Mouse (Mus musculus): Measurements from ENCODE around the gene Fcer1g.

Fcer1g gene

GRCm38 (mm10) chr1:171220871-171221270, 13.3 kb downstream of the Fcer1g start:
- DNase-seq (ENCODE audit: low read depth in 2 of 2, low spot score in 2 of 2), result peak; percentile 68 to 77

DNA sequence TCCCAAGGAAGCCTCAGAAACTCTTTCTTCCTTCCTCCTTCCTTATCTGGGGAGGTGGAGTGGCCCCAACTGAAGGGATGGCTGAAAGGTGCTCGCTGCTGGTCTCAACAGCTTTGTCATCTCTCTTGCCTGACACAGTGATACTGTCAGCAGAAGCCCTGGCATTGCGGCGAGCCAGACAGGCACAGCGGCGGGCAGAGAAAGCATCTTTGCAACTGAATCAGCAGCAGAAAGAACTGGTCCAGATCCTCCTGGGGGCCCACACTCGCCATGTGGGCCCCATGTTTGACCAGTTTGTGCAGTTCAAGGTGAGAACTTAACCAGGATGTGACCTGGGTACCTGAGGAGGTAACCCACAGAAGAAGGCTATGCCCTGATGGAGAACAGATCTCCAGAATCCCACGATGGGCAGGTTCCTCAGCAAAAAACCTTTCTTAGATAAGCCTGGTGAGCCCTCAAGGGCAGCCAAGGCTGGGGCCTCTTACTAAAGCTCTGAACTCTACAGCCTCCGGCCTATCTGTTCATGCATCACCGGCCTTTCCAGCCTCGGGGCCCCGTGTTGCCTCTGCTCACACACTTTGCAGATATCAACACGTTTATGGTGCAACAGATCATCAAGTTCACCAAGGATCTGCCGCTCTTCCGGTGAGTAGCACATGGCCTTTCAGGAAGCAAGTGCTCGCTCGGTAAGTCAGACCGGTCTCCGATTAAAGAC, 17.8 kb downstream of the Fcer1g start:
- no peak for DNase-seq (ENCODE audit: low read depth in 2 of 2, low spot score in 2 of 2)

DNA sequence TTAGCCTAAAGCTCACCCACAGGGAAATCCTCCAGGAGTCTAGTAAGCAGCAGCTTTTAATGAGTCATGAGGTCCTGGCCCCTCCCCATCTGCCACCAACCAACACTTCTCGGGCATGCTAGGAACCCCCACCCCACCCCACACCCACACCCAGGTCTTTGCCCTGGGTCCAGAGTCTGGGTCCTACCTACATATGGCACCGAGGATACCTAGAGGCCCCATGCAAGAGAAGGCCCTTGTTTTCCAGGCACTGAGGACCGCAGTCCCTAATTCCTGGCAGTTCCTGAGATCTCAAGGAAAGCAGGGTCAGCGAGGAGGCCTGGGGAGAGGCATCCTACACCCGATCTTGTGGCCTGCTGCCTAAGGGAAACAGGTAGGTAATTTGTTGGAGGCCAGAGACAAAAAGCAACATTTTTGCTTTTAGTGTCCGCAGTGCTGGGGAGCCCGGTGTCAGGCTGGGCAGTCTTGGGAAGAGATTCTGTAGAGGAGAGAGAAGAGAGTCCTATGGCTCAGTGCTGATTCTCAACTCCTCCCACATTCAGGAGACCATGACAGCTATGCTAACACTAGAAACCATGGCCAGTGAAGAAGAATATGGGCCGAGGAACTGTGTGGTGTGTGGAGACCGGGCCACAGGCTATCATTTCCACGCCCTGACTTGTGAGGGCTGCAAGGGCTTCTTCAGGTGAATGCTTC, 20.2 kb downstream of the Fcer1g start, which contains the start of gene Nr1i3:
TSS of gene Nr1i3 (plus strand) at position 170 of the 696 bp plus-strand sequence.
- DNase-seq (ENCODE audit: low read depth in 2 of 2, low spot score in 2 of 2), result no peak

DNA sequence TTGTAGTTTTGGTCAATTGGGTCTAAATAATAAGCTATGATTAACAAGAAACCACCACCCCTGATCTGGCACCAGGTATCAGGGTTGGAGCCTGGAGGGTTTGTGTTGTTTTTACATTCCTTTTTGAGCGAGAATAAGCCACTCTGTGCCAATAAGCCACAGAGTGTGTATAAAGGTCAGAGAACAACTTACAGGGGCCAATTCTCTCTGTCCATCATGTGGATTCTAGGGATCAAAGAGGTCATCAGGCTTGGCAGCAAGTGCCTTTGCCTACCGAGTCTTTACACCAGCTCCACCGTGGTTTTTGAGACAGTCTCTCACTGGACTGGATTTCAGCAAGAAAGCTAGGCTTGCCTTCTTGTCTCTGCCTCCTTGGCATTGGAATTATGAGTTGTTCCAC, 21.3 kb downstream of the Fcer1g start:
- DNase-seq (ENCODE audit: low read depth in 2 of 2, low spot score in 2 of 2), result no peak

- no peak for DNase-seq (ENCODE audit: low read depth in 2 of 2, low spot score in 2 of 2)
These were observed 24.8 kb downstream of the Fcer1g start for GRCm38 (mm10) chr1:171209409-171209808.

- DNase-seq (ENCODE audit: low read depth in 2 of 2, low spot score in 2 of 2), result no peak
These were observed 28.3 kb downstream of the Fcer1g start for GRCm38 (mm10) chr1:171205704-171206493.

DNA sequence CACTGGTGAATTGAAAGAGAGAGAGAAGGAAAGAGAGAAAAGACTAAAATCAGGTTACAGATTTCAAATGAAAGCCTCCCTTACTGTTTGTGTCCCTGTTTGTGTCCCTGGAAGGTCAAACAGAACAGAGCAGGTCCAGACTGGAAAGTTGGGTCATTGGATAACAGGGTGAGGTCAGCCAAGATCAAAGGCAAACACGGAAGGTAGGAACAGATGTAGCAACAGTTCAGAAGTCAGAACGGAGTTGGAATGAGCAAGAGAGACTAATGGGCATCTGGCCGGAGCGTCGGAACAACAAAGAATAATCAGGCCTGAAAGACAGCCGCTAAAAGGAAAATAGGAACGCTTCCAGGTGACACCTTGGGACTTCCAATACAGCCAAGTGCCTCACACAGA, 29.9 kb downstream of the Fcer1g start:
- DNase-seq (ENCODE audit: low read depth in 2 of 2, low spot score in 2 of 2), result no peak

DNA sequence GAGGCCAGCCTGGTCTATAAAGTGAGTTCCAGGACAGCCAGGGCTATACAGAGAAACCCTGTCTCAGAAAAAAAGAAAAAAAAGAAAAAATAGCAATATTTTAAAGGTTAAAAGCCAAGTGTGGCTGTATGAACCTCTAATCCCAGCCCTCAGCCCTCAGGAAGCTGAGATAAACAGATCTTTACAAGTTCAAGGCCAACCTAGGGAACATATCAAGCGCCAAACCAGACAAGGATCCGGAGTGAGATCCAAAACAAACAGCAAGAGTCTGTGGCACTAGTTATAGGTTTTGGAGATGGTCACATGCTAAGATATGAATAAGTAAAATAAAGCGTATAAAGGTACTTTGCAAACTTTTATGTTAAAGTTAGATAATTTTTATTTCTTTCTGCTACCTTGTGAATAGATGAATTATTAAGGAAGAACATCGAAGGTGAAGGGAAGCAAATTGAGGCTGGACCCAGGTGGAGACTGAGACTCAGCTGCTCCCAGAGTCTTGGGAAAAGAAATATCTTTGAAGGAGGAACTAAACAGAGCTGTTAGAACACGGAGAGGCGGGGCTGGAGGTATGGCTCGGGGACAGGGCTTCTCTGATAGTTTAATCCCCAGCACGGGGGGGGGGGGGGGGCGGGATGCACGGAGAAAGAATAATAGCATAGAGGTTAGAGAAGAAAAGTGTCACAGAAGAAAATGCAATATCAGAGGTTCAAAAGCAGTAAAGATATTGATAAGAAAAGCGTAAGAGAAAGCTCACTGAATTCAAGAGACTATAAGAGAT, 30.5 kb downstream of the Fcer1g start:
- no peak for DNase-seq (ENCODE audit: low read depth in 2 of 2, low spot score in 2 of 2)

DNA sequence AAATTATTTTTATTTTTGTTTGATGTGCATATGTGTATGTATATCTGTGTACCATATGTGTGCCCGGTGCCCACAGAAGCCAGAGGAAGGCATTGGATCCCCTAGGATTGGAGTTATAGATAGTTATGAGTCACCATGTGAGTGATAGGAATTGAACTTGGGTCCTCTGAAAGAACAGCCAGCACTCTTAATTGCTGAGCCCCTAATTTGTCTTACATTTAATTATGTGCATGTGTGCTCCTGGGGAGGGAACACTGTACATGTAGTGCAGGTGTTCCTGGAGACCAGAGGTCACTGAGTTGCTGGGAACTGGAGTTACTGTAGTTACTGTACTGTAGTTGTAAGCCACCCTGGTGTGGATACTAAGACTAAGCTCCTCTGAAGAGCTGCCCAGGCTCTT, 33.4 kb downstream of the Fcer1g start:
- DNase-seq (ENCODE audit: low read depth in 2 of 2, low spot score in 2 of 2), result no peak

- no peak for DNase-seq (ENCODE audit: low read depth in 2 of 2, low spot score in 2 of 2)
These were observed 34.6 kb downstream of the Fcer1g start for GRCm38 (mm10) chr1:171199532-171199931.

DNA sequence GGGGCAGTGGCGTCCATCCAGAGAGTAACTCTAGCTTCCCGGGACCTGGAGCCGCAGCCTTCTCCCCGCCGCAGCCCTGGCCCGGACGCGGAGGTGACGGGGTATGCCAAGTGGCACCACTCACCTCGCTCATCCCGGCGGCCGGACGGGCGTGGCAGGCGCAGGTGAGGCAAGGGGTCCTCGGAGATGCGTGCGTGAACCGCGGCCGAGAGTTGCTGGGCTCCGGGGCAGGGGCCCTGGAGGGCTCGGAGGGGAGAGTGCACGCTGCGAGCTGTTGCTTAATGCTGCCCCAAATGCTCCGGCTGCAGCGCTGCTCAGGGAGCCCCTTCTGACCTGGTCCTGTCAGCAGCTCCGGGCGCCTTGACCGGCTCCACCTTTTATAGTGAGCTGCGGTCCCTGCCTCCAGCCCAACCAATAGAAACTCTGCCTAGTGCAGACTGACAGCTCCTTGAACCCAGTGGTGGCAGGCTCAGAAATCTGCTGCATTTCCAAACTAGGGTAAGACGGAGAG, 38.2 kb downstream of the Fcer1g start, which contains the start of gene Pcp4l1:
TSS of gene Pcp4l1 (minus strand) at position 382 of the 511 bp plus-strand sequence.
- DNase-seq (ENCODE audit: low read depth in 2 of 2, low spot score in 2 of 2), result no peak

- no peak for DNase-seq (ENCODE audit: low read depth in 2 of 2, low spot score in 2 of 2)
These were observed 38.9 kb downstream of the Fcer1g start for GRCm38 (mm10) chr1:171195046-171195822.

DNA sequence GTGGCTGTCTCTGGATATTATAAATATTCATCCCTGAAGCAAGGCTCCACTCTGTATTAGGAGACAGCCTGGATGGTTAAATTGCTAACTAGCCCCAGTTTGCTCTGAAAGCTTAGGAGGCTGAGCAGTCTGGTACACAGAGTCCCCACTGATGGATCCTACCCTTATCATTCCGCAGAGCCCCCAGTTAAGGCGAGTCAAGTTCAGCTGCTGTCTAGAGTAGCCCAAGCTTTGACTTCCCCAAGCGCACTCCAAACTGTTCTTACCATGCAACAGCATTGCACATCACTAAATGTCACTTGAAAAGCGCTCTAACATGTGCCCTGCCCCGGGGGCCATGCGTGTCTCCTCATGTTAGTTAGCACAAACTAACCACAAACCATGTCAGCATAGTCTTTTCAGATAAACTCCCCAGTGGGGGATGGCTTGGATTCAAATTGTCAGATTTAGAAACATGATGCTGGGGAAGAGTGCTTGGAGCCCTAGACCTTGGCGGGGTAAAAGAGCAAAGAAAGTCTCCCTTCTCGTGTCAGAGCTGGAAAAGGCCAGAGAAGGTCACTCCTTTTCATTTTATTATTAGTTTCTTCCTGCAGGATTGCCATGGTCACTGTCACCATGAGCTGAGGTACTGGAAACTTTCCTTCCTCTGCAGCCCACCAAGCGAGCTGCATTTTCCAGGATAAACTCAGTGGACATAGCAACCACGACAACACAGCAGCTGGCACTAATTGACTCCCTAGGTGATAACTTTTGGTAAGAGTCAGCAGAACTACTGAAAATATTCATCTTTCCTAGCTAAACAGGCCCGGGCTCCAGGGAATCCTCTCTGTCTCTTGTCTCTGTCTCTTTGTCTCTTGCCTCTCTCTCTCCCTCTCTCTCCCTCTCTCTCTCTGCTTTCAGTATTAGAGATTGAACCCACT, 40.0 kb downstream of the Fcer1g start:
- no peak for DNase-seq (ENCODE audit: low read depth in 2 of 2, low spot score in 2 of 2)

- DNase-seq (ENCODE audit: low read depth in 2 of 2, low spot score in 2 of 2), result no peak
These were observed 40.9 kb downstream of the Fcer1g start for GRCm38 (mm10) chr1:171193093-171193840.

DNA sequence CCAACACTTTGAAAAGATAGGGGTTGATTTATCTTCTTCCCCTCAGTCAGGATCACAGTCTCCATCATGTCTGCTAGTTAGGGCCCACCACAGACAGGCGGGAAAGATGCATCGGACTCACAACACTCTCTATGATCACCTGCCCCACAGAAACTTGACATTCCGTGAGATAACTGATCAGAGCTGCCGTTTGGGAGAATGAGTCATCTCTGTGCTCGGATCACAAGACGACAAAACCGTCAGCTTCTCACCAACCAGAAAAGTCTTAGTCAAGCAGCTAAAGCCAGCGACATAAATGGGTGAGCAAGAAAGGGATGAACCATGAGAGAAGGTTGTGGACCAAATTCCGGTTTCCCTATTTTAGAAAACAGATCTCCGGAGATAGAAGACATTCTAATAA, 41.9 kb downstream of the Fcer1g start:
- DNase-seq (ENCODE audit: low read depth in 2 of 2, low spot score in 2 of 2), result no peak

GRCm38 (mm10) chr1:171190832-171191231, 43.3 kb downstream of the Fcer1g start:
- DNase-seq (ENCODE audit: low read depth in 2 of 2, low spot score in 2 of 2), result no peak

- no peak for DNase-seq (ENCODE audit: low read depth in 2 of 2, low spot score in 2 of 2)
These were observed 44.6 kb downstream of the Fcer1g start for GRCm38 (mm10) chr1:171189476-171190114.

GRCm38 (mm10) chr1:171189046-171189445, 45.1 kb downstream of the Fcer1g start:
- no peak for DNase-seq (ENCODE audit: low read depth in 2 of 2, low spot score in 2 of 2)
